Mouse (Mus musculus) forebrain, embryonic 15.5 days (tissue): ENCODE measurements at regions not wholly inside any gene's neighbourhood (a gene's known extent, or its start where the extent isn't known, plus 50 kb on each side); places are given as distances from the start of the nearest gene placed in this dataset.

Experiments
- ATAC-seq: fragments of 200-750 bp; cut with Nextera tagmentation; replicated peaks from 2 replicates; pipeline ENCODE4 v1.8.0; 2017; ENCODE audit warnings: mild to moderate bottlenecking, moderate TSS enrichment, moderate library complexity
- H3K27ac ChIP-seq: fragments of 300-500 bp; sonication (generic); replicated peaks from 2 replicates; pipeline ENCODE4 v1.5.1; 2015; ENCODE audit warnings: mild to moderate bottlenecking, inconsistent platforms
- H3K27me3 ChIP-seq: fragments of 300-500 bp; sonication (generic); 2 replicates; pipeline ENCODE4 v1.6.1; 2015; ENCODE audit warnings: inconsistent platforms
- H3K36me3 ChIP-seq: fragments of 300-500 bp; sonication (generic); 2 replicates; pipeline ENCODE4 v1.6.1; 2015; ENCODE audit warnings: mild to moderate bottlenecking, inconsistent platforms
- H3K4me1 ChIP-seq: fragments of 300-500 bp; sonication (generic); 2 replicates; pipeline ENCODE4 v1.6.1; 2015; ENCODE audit warnings: inconsistent platforms
- H3K4me2 ChIP-seq: fragments of 300-500 bp; sonication (generic); replicated peaks from 2 replicates; pipeline ENCODE4 v1.6.1; 2015; ENCODE audit warnings: mild to moderate bottlenecking, inconsistent platforms
- H3K4me3 ChIP-seq: fragments of 300-500 bp; sonication (generic); 2 replicates; pipeline ENCODE4 v1.5.1; 2015; ENCODE audit warnings: mild to moderate bottlenecking, inconsistent platforms
- H3K9ac ChIP-seq: fragments of 300-500 bp; sonication (generic); replicated peaks from 2 replicates; pipeline ENCODE4 v1.6.1; 2015; ENCODE audit warnings: mild to moderate bottlenecking, inconsistent platforms
- H3K9me3 ChIP-seq: fragments of 300-500 bp; sonication (generic); 2 replicates; pipeline ENCODE4 v1.6.1; 2016; ENCODE audit warnings: inconsistent platforms
- WGBS: fragments of 180-500 bp; shearing (Covaris S2); methylation state at CpG from one replicate; pipeline ENCODE4 v1.1.7; 2015; ENCODE audit warnings: mixed read lengths; 5-methylcytosine and 5-hydroxymethylcytosine counted together

- H3K27ac ChIP-seq: no peak overlapping the region
- H3K4me3 ChIP-seq: no peak overlapping the region
- no peaks in the 10 kb centered on the region for H3K4me1 ChIP-seq
- 26% methylated on average over 2 of the region's 2 CpGs for WGBS
- no peak overlapping the region for H3K9ac ChIP-seq
- ATAC-seq: peak; percentile 88
- H3K9me3 ChIP-seq: no peaks in the 10 kb centered on the region
- H3K27me3 ChIP-seq: no peaks in the 10 kb centered on the region
- no peak overlapping the region for H3K4me2 ChIP-seq
- H3K36me3 ChIP-seq: no peaks in the 10 kb centered on the region
Measured at GRCm38 (mm10) chr12:42987018-42987606, 1223.0 kb downstream of the Dnajb9 start.

GRCm38 (mm10) chr12:42986505-42986904 lies 1223.6 kb downstream of the Dnajb9 start:
- H3K4me1 ChIP-seq: no peaks in the 10 kb centered on the region
- 22% methylated on average over 1 of the region's 1 CpGs for WGBS
- H3K27ac ChIP-seq: no peak overlapping the region
- no peaks in the 10 kb centered on the region for H3K36me3 ChIP-seq
- H3K4me3 ChIP-seq: no peak overlapping the region
- H3K27me3 ChIP-seq: no peaks in the 10 kb centered on the region
- H3K9ac ChIP-seq: no peak overlapping the region
- H3K9me3 ChIP-seq: no peaks in the 10 kb centered on the region
- H3K4me2 ChIP-seq: no peak overlapping the region
- ATAC-seq: no peak

- Histone ChIP-seq H3K36me3 (no peaks in the 10 kb centered on the region), H3K9ac (no peak overlapping the region), H3K27ac (no peak overlapping the region), H3K9me3 (no peaks in the 10 kb centered on the region), H3K4me2 (no peak overlapping the region), H3K27me3 (no peaks in the 10 kb centered on the region), H3K4me3 (no peak overlapping the region), H3K4me1 (no peaks in the 10 kb centered on the region)
- whole genome bisulfite sequencing: 33% methylated on average over 1 of the region's 1 CpGs
- ATAC-seq: no peak
Measured at GRCm38 (mm10) chr12:42986096-42986495, 1224.0 kb downstream of the Dnajb9 start.

GRCm38 (mm10) chr12:42978828-42979227 lies 1231.3 kb downstream of the Dnajb9 start:
- H3K4me2 ChIP-seq: no peak overlapping the region
- H3K27me3 ChIP-seq: no peaks in the 10 kb centered on the region
- no peak overlapping the region for H3K27ac ChIP-seq
- 74% methylated on average over 3 of the region's 3 CpGs for WGBS
- H3K36me3 ChIP-seq: no peaks in the 10 kb centered on the region
- no peak for ATAC-seq
- H3K4me3 ChIP-seq: no peak overlapping the region
- H3K4me1 ChIP-seq: no peaks in the 10 kb centered on the region
- H3K9me3 ChIP-seq: no peaks in the 10 kb centered on the region
- no peak overlapping the region for H3K9ac ChIP-seq

GRCm38 (mm10) chr12:42972766-42973165 lies 1237.4 kb downstream of the Dnajb9 start:
- ATAC-seq: no peak

GRCm38 (mm10) chr12:42961535-42961934 lies 1248.6 kb downstream of the Dnajb9 start:
- no peaks in the 10 kb centered on the region for H3K9me3 ChIP-seq
- H3K4me3 ChIP-seq: no peak overlapping the region
- H3K36me3 ChIP-seq: no peaks in the 10 kb centered on the region
- 39% methylated on average over 2 of the region's 2 CpGs for WGBS
- no peak overlapping the region for H3K9ac ChIP-seq
- H3K27me3 ChIP-seq: no peaks in the 10 kb centered on the region
- 0 out of 2 replicates have a peak, but pooled peaks have one; percentile 48 for ATAC-seq
- no peak overlapping the region for H3K4me2 ChIP-seq
- no peaks in the 10 kb centered on the region for H3K4me1 ChIP-seq
- no peak overlapping the region for H3K27ac ChIP-seq

More at GRCm38 (mm10) chr12:42972766-42973165, 1237.4 kb downstream of the Dnajb9 start:
- Histone ChIP-seq H3K4me1 (no peaks in the 10 kb centered on the region), H3K9ac (no peak overlapping the region), H3K4me3 (no peak overlapping the region), H3K27me3 (no peaks in the 10 kb centered on the region), H3K27ac (no peak overlapping the region), H3K36me3 (no peaks in the 10 kb centered on the region), H3K9me3 (no peaks in the 10 kb centered on the region), H3K4me2 (no peak overlapping the region)
- 83% methylated on average over 4 of the region's 4 CpGs for WGBS

GRCm38 (mm10) chr12:42947961-42948360 lies 1262.2 kb downstream of the Dnajb9 start:
- H3K27me3 ChIP-seq: no peaks in the 10 kb centered on the region
- no peak overlapping the region for H3K4me2 ChIP-seq
- 81% methylated on average over 2 of the region's 2 CpGs for WGBS
- H3K27ac ChIP-seq: no peak overlapping the region
- H3K4me3 ChIP-seq: no peak overlapping the region
- no peaks in the 10 kb centered on the region for H3K4me1 ChIP-seq
- ATAC-seq: no peak
- H3K9me3 ChIP-seq: no peaks in the 10 kb centered on the region
- no peak overlapping the region for H3K9ac ChIP-seq
- no peaks in the 10 kb centered on the region for H3K36me3 ChIP-seq

GRCm38 (mm10) chr12:42914374-42914773 lies 1295.8 kb downstream of the Dnajb9 start:
- Histone ChIP-seq H3K9ac (no peak overlapping the region), H3K9me3 (no peaks in the 10 kb centered on the region), H3K4me3 (no peak overlapping the region), H3K36me3 (no peaks in the 10 kb centered on the region), H3K4me1 (no peaks in the 10 kb centered on the region), H3K27me3 (no peaks in the 10 kb centered on the region), H3K27ac (no peak overlapping the region), H3K4me2 (no peak overlapping the region)
- 84% methylated on average over 2 of the region's 2 CpGs for WGBS
- no peak for ATAC-seq
